Mouse (Mus musculus): ENCODE data around the gene Smim13. TPM values are rescaled to one million over a fixed set of nuclear protein-coding genes. Genes with fewer than 3 reads are reported as not detected.
A peak's percentile ranks its signal among the peaks of the same experiment; 100 is the strongest.
"Not testable (repeated sequence)": the region's sequence is repeated elsewhere in the genome, so short reads cannot be mapped to it uniquely, and the experiment has no call there.

Smim13 gene
- polyA plus RNA-seq (2015; fragmentation: Nextera tagmentation; extraction: Ambion mirVana) = 14.7 and 15.4 TPM in 2 replicates

- Histone ChIP-seq H3K4me1 (peaks cover 14% of the 10 kb centered on the region), H3K4me3 (peak within 1 kb of the TSS; percentile 79), H3K4me2 (replicated peaks) (peak within 1 kb of the TSS; percentile 77), H3K36me3 (no peaks in the 10 kb centered on the region), H3K9ac (peak within 1 kb of the TSS; percentile 85), H3K9me3 (no peaks in the 10 kb centered on the region), H3K27ac (peak within 1 kb of the TSS; percentile 86), H3K27me3 (no peaks in the 10 kb centered on the region)
- 0% methylated on average over 78 of the region's 78 CpGs for WGBS
- ATAC-seq (ENCODE audit: low FRiP score, low read depth) = peak; percentile 98
These were observed at the start of gene Smim13 for GRCm38 (mm10) chr13:41249538-41250317. Gene Smim13 (plus strand): TSS chr13:41249844.

DNA sequence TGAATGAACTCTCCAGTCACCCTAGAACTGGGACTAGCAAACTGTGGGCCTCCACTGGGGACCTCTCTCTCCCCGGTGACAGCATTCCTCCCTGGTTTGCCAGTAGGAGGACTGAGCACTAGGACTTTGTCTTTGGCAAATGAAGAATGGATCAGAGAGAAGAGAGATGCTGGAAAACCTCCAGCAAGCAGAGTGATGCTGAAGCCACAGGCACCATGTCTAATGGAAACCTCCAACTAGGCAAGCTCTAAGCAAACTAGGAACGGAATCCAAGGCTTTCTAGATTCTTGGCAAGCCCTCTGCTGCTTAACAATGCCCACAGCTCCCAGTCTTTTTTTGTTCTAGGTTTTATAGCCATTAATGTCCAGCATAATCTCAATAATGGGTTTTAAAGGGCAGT lies 48.8 kb upstream of the Smim13 start:
- H3K36me3 ChIP-seq = no peaks in the 10 kb centered on the region
- no peak overlapping the region for H3K4me3 ChIP-seq
- ATAC-seq (ENCODE audit: low FRiP score, low read depth) = no peak
- H3K4me1 ChIP-seq = peaks cover 23% of the 10 kb centered on the region
- H3K9me3 ChIP-seq = no peaks in the 10 kb centered on the region
- H3K27ac ChIP-seq = no peak overlapping the region
- WGBS = 66% methylated on average over 2 of the region's 2 CpGs
- H3K4me2 ChIP-seq (replicated peaks) = no peak overlapping the region
- H3K27me3 ChIP-seq = peaks cover 15% of the 10 kb centered on the region
- no peak overlapping the region for H3K9ac ChIP-seq

DNA sequence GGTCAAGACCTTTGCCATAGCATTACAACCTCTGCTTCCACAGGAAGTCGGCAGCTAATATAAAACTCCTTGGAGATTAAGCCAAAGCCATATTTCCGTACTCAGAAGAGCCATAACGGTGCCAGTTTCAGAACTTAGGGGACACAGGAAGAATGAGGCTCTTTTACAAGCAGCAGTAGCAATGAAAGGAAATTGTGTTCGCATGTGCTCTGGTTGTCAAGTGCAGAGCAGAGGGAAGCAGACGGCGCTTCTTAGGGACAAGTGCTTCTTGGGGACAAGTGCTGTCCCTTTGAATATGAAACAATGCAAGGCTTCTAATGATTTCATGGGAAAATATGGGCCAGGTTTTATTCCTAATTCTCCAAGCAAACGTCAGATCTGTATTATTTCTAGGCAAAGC lies 46.4 kb upstream of the Smim13 start:
- Histone ChIP-seq H3K4me2 (replicated peaks) (no peak overlapping the region), H3K36me3 (no peaks in the 10 kb centered on the region), H3K27ac (no peak overlapping the region), H3K27me3 (peaks cover 18% of the 10 kb centered on the region), H3K4me3 (no peak overlapping the region), H3K4me1 (peaks cover 23% of the 10 kb centered on the region), H3K9me3 (no peaks in the 10 kb centered on the region), H3K9ac (no peak overlapping the region)
- WGBS = 24% methylated on average over 7 of the region's 7 CpGs
- ATAC-seq (ENCODE audit: low FRiP score, low read depth) = no peak

DNA sequence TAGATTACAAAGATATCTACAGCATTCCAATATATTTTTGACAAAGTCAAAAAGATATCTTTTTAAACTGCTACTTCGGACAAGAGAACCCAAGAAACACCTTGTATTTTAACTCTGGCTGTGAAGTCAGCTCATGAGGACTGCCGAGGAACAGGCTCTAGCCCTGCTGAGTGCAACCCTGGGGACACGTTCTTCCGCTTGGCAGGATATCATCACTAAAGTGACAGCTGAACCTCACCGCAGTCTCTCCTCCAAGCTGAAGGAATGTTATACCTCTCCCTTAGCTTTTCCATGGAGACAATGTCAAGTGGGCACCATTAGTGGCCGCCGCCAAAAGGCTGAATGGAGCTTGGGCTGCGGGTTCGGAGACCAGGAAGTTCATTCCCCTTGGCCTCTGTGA lies 46.0 kb upstream of the Smim13 start:
- H3K9me3 ChIP-seq = no peaks in the 10 kb centered on the region
- peaks cover 18% of the 10 kb centered on the region for H3K27me3 ChIP-seq
- H3K27ac ChIP-seq = no peak overlapping the region
- no peak overlapping the region for H3K9ac ChIP-seq
- H3K4me2 ChIP-seq (replicated peaks) = no peak overlapping the region
- peaks cover 23% of the 10 kb centered on the region for H3K4me1 ChIP-seq
- H3K4me3 ChIP-seq = no peak overlapping the region
- no peaks in the 10 kb centered on the region for H3K36me3 ChIP-seq
- WGBS = 66% methylated on average over 9 of the region's 9 CpGs
- ATAC-seq (ENCODE audit: low FRiP score, low read depth) = no peak

DNA sequence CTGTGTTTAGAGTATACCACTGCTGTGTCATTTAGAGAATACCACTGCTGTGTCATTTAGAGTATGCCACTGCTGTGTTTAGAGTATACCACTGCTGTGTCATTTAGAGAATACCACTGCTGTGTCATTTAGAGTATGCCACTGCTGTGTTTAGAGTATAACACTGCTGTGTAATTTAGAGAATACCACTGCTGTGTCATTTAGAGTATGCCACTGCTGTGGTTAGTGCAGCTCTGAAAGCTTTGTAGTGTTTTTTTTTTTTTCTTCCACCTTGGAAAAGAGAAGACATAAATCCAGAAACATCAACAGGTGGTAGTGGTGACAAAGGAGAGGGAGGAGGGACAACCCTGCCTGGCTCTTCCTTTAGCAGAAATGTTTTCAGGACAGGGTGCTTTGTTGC lies 44.1 kb upstream of the Smim13 start:
- Histone ChIP-seq H3K4me1 (peaks cover 23% of the 10 kb centered on the region), H3K27me3 (peaks cover 15% of the 10 kb centered on the region; the same call in 1 of the 2 replicates)
- not testable (repeated sequence) for H3K36me3 ChIP-seq; H3K9ac ChIP-seq; H3K4me2 ChIP-seq (replicated peaks); H3K9me3 ChIP-seq; ATAC-seq (ENCODE audit: low FRiP score, low read depth); H3K27ac ChIP-seq; H3K4me3 ChIP-seq

GRCm38 (mm10) chr13:41206241-41206640 lies 43.4 kb upstream of the Smim13 start:
- H3K4me1 ChIP-seq = peaks cover 23% of the 10 kb centered on the region
- no peak overlapping the region for H3K4me3 ChIP-seq
- WGBS = 88% methylated on average over 5 of the region's 5 CpGs
- no peaks in the 10 kb centered on the region for H3K9me3 ChIP-seq
- H3K9ac ChIP-seq = no peak overlapping the region
- H3K36me3 ChIP-seq = no peaks in the 10 kb centered on the region
- no peak overlapping the region for H3K4me2 ChIP-seq (replicated peaks)
- H3K27me3 ChIP-seq = peaks cover 13% of the 10 kb centered on the region; the same call in 1 of the 2 replicates
- ATAC-seq (ENCODE audit: low FRiP score, low read depth) = no peak
- no peak overlapping the region for H3K27ac ChIP-seq

DNA sequence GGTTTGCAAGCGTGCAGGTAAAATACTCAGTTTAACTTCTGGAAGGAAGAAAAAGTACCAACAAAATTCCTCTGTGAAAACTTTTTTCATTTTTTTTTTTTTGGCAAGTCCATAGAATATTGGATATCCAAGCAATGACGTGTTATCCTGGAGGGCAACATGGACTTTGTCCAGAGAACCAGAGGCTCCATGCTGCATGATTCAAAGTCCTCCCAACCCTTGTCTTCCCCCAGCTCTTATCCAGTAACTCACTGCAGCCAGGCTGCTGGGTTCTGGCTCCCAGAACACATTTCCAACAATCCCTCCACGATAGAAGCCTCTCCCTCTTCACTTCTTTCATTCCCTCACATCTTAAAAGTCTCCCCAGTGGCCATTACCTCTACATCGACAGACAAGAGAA lies 38.4 kb upstream of the Smim13 start:
- Histone ChIP-seq H3K4me3 (no peak overlapping the region), H3K4me1 (0 out of 2 replicates have a peak, but pooled peaks cover 14% of the 10 kb centered on the region), H3K27me3 (no peaks in the 10 kb centered on the region), H3K27ac (no peak overlapping the region), H3K9ac (no peak overlapping the region), H3K36me3 (no peaks in the 10 kb centered on the region), H3K4me2 (replicated peaks) (no peak overlapping the region), H3K9me3 (no peaks in the 10 kb centered on the region)
- ATAC-seq (ENCODE audit: low FRiP score, low read depth) = no peak
- 74% methylated on average over 4 of the region's 4 CpGs for WGBS

GRCm38 (mm10) chr13:41212558-41213322 lies 36.9 kb upstream of the Smim13 start:
- H3K27me3 ChIP-seq = no peaks in the 10 kb centered on the region
- no peaks in the 10 kb centered on the region for H3K9me3 ChIP-seq
- WGBS = 63% methylated on average over 6 of the region's 6 CpGs
- ATAC-seq (ENCODE audit: low FRiP score, low read depth) = no peak
- no peak overlapping the region for H3K4me3 ChIP-seq
- no peak overlapping the region for H3K9ac ChIP-seq
- 0 out of 2 replicates have a peak, but pooled peaks cover 14% of the 10 kb centered on the region for H3K4me1 ChIP-seq
- no peak overlapping the region for H3K27ac ChIP-seq
- no peak overlapping the region for H3K4me2 ChIP-seq (replicated peaks)
- H3K36me3 ChIP-seq = no peaks in the 10 kb centered on the region

DNA sequence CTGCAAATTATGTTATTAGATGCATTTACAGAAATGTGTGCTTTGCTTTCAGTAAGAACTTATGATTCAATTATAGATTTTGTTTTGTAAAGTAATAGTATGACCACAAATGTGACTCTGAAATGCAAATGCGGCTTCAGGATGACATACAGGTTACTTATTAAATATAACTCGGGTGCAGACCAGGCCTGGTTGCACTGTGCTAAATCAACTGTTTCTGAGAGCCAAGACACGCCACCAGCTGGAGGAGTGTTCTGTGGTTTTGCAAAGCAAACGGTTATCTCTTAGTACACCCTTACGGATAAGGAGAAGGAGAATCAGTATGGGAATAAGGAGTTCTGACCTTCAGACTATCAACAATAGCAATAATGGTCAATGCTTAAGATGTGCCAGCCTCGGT lies 34.0 kb upstream of the Smim13 start:
- Histone ChIP-seq H3K27ac (no peak overlapping the region), H3K9ac (no peak overlapping the region), H3K27me3 (no peaks in the 10 kb centered on the region), H3K9me3 (peaks cover 1% of the 10 kb centered on the region), H3K4me1 (peaks cover 19% of the 10 kb centered on the region; the same call in 1 of the 2 replicates), H3K4me2 (replicated peaks) (no peak overlapping the region), H3K36me3 (no peaks in the 10 kb centered on the region), H3K4me3 (no peak overlapping the region)
- ATAC-seq (ENCODE audit: low FRiP score, low read depth) = no peak
- 86% methylated on average over 6 of the region's 6 CpGs for WGBS

DNA sequence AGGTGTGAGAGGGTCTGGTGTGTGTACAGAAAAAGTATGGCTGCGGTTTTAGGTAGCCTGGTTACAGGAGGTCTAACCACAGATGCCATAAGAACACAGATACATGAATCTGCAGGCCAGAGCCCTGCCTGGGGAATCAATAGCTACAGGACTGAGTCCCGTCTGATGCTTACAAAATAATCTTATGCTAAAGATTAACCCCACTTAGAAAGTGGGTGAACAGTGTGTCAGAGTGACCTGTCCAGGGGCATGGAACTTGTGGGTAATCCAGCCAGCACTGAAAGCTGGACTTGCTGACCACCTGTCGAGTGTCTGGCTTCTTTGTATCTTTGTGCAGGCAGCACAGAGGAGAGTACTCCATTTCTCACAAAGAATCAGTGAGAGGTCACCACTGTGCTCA lies 33.4 kb upstream of the Smim13 start:
- H3K27me3 ChIP-seq = no peaks in the 10 kb centered on the region
- H3K4me3 ChIP-seq = no peak overlapping the region
- H3K27ac ChIP-seq = no peak overlapping the region
- 81% methylated on average over 3 of the region's 3 CpGs for WGBS
- peaks cover 7% of the 10 kb centered on the region for H3K9me3 ChIP-seq
- H3K36me3 ChIP-seq = no peaks in the 10 kb centered on the region
- H3K9ac ChIP-seq = no peak overlapping the region
- H3K4me2 ChIP-seq (replicated peaks) = no peak overlapping the region
- ATAC-seq (ENCODE audit: low FRiP score, low read depth) = no peak
- peaks cover 19% of the 10 kb centered on the region; the same call in 1 of the 2 replicates for H3K4me1 ChIP-seq

DNA sequence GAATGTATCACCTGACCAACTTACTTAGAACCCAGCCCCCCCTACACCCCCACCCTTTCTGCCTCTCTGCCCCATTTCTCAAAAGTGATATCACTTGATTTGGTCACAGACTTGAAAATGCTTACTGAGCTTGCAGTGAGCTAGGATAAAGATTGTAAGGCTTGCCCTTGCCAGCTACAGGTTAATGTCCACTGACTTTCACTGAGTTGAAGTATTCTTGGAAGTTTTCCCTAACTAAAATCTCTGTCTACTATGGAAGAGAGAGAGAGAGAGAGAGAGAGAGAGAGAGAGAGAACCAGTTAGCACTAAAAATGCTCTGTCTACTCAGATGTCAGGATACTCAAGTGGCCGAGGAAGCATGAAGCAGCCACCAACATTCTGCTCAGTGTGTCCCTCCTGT lies 30.6 kb upstream of the Smim13 start:
- WGBS = 27% methylated on average over 1 of the region's 1 CpGs
- no peak overlapping the region for H3K9ac ChIP-seq
- no peak overlapping the region for H3K27ac ChIP-seq
- peaks cover 5% of the 10 kb centered on the region; the same call in 1 of the 2 replicates for H3K4me1 ChIP-seq
- H3K4me2 ChIP-seq (replicated peaks) = no peak overlapping the region; the same call in 1 of the 2 replicates
- no peaks in the 10 kb centered on the region for H3K27me3 ChIP-seq
- H3K36me3 ChIP-seq = no peaks in the 10 kb centered on the region
- peaks cover 21% of the 10 kb centered on the region for H3K9me3 ChIP-seq
- H3K4me3 ChIP-seq = no peak overlapping the region
- no peak for ATAC-seq (ENCODE audit: low FRiP score, low read depth)

DNA sequence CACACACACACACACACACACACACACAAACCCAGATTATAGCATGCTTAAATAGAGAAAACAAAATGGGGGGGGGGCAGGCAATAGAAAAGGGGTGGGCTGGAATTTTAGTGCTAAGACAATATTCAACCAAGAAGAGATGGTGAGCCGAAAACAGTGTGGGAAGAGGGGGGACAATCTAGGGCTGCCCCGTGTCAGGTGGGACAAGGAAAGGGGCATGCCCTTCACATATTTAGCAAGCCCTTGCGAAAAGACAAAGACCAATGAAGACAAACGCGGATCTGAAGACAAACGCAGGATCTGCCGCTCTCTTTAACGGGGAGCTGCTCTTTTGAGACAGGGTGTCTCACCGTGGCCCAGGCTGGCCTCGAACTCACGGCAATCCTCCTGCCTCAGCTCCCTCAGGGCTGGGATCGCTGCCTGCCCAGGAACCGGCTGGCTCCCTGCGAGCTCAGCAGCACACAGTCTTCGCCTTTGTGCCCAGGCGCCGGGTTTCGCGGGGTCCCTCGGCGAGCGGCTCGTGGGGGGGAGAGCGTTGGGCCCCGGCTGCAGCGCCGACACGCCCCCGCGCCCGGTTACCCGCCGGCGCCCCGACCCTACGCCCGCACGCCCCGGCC lies 29.8 kb upstream of the Smim13 start:
- WGBS = 2% methylated on average over 39 of the region's 39 CpGs
- H3K9ac ChIP-seq = peak overlapping the region; percentile 64
- peaks cover 21% of the 10 kb centered on the region for H3K9me3 ChIP-seq
- peak overlapping the region; percentile 63 for H3K4me3 ChIP-seq
- H3K27ac ChIP-seq = no peak overlapping the region
- no peaks in the 10 kb centered on the region for H3K27me3 ChIP-seq
- peak overlapping the region; percentile 71 for H3K4me2 ChIP-seq (replicated peaks)
- H3K36me3 ChIP-seq = no peaks in the 10 kb centered on the region
- no peak; the same call in 1 of the 2 replicates for ATAC-seq (ENCODE audit: low FRiP score, low read depth)
- peaks cover 5% of the 10 kb centered on the region; the same call in 1 of the 2 replicates for H3K4me1 ChIP-seq

All from limb, embryonic 13.5 days (tissue).